Mouse (Mus musculus): ENCODE measurements around the gene Kmt2c.
"Not testable (repeated sequence)": the region's sequence is repeated elsewhere in the genome, so short reads cannot be mapped to it uniquely, and the experiment has no call there.

Kmt2c gene

DNA sequence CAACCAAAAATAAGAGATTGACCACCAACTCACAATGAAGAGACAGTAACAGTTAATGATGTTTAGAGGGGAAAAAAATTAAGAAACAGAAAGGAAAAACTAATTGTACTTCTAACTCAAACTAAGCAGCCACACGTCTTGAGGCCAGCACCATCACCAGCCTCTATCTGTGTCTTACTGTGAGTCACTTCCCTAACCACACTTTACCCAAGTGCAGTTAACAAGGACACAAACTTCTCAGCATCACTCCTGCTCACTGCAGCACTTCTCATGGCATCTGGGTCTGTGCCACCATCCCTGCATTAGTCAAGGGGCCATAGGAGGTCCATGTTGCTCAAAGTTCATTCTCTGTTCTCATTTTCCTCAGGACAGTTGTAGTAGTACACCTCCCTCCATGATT, 131.5 kb downstream of the Kmt2c start:
- no peak for DNase-seq

DNA sequence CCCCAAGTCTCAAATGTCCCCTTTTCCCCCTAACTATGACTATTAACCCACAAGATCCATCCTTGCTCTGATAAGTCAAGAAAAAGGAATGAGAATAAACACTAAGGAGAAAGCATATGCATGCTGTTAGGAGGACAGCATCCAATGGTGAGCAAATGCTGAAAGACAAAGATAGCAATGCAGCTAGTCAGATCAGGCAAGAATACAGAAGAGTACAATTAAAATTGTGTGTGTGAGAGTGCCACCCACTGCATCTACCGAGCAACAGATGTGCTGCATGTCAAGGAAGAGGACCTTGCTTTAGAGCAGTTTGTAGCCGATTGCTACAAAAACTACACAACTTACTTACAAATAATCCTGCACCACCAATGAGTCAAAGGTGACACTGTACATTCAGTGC, 145.1 kb downstream of the Kmt2c start:
- DNase-seq, result no peak

DNA sequence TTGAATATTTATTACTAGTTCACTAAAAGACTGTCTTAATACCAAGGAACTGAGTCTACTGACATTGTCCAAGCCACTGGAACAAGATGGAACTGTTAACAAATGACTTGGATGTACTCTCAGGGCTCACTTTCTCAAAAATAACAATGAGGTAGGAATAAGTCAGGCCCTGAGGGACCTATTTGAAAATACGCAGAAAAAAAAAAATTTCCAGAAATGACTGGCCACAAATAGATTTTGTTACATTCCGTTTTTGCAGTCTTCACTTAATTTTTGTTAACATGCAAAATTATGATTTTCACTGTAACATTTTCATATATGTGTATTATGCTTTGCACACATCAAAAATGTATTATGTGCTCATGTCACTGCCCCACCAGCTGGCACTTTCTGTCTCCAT, 167.3 kb downstream of the Kmt2c start:
- no peak for DNase-seq

DNA sequence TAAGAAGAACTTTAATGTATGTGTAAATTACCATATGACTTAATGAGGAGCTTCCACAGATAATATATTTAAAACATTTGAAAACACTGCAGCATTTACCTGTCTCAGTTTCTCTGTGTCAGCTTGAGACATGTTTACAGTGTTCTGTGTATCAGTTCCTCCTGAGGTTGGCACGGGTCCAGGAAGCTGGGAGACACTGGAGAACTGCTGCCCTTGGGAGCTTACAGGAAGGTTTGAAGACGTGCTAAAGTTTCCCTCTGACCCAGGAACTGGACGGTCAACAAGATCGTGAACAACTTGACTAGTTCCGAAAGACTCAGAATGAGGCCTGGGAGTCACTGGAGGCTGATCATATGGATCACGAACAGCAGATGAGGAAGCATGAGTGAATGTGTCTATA, 184.7 kb downstream of the Kmt2c start:
- peak in 1 of 2 experiments; percentile 9 for DNase-seq

DNA sequence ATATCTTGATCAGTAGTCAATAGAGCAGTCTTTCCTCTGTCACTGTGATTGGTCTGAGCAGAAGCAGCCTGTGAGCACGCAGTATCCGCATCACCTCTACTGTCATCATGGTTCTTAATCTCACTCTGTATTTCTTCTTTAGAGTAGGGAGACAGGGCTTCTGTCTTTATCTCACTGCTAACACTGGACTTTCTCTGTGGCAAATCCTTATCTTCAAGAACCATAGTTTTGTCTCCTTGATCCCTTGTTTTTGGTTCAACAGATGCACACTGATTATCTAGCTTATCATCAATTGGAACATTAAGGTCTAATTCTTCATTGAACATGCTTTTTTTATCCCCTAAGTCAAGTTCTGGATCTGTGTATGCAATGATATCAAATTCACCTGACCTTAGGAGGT, 188.4 kb downstream of the Kmt2c start:
- no peak for DNase-seq

DNA sequence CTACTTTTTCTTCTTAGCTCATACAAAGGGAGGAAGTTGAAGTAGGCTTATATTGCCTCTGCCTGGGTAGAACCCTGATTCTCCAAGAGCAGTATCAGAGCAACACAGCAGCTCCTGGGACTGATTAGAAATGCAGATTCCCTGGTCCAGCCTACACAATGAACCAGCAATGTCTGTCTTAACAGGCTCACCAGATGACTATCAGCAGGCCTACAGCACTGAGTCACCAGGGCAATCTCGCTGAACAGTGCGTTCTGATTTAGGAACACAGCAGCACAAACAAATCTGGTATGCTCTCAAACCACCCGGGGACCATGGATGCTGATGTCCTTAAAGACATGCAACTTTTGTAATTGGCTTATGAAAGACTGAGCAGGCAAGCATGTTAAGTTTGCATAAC, 201.8 kb downstream of the Kmt2c start:
- DNase-seq, result peak in 1 of 2 experiments; percentile 10

DNA sequence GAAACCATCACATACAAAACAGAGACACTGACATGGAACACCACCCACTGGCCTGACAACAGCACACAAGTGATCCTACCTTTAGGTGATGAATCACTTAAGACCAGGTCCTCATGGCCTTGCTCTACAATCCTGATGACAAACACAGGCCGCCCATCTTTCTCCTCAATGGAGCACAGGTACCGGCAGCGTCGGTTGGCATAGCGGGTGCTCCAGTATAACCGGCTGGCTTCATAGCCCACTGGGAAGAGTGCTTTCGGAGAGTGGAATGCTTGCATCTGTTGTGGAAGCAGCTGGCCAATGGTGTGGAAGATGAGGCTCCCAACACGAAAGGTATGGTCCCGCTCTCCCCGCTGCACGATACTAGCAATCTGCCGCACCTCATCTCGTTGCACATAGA, 214.6 kb downstream of the Kmt2c start:
- DNase-seq, result no peak

DNA sequence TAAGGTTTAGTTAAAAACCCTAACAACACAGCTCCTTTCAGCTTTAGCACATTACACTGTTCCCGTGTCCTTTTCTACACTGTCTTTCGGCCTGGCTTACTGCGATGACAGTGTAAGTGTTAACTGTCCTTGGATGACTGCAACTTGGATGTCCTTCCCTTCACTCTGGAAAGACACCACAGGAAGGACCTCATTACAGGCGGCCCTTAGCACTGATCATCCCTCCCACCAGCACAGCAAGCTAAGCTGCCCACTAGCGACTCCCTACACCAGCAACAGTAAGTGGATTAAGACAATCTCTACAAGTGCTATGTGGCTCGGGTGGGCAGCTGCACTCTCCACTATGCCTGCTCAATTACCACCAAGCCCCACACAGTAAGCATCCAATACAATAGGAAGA, 222.2 kb downstream of the Kmt2c start:
- no peak for DNase-seq

DNA sequence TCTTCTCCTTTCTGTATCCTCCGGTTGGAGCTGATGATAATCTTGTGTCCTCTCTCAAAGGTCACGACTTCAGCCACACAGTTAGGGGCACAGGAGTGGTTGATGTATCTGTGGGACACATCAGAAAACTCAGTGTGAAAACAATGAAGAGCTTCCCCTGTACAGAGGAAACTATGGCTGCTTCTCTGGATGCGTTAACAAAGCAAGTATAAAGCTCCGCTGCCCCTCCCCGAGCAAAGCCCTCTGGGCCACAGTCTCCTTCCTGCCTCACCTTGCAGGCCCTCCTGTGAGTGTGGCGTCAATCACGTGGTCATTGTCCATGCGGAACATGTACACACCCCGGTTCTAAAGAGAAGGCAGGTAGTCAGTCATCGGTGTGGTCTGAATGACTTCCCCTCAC, 223.0 kb downstream of the Kmt2c start:
- no peak for DNase-seq

DNA sequence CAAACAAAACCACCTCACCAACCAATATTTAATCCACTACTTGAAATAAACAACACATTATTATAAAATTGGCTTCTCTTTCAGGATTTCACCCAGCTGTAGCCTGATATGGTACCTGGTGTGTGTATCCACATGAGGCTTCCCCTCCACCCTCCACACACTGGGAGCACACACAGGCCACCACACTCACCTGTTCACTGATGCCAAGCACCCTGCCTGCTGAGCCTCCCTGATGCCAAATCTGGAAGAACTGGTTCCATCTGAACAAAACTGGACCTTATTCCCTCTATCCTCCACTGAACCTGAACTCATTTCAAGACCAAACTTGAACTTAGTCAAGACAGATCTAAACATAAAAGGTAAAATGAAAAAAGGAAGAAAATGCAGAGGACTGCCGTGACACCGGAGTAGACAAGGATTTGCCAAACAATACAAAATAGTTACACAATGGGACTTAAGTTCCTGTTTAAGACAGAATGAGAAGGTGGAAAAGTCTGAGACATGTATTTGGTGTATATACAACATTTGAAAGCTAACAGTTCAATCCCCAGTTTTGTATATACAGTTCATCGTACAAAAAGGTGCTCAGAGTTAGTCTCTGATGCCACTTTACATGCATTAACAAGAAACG, 230.2 kb downstream of the Kmt2c start:
- no peak for DNase-seq

DNA sequence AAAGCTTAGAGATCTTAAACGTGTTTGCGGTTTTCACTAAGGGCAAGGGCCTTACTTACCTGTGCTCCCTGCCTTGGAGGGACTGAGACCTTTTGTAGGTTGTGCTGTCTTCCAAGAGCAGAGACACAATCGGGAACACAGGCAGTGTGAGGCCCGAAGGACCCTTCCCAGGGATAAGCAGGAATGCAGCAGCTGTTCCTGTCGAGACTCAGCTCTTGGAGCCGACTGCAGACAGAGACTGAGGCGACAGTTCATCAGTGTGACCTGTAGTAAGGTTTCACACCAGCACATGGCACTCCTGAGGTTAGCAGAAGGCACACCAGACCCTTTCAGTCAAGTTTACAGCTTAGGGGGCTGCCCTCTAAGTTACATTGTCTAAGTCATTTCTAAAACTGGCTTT, 236.3 kb downstream of the Kmt2c start:
- no peak for DNase-seq

DNA sequence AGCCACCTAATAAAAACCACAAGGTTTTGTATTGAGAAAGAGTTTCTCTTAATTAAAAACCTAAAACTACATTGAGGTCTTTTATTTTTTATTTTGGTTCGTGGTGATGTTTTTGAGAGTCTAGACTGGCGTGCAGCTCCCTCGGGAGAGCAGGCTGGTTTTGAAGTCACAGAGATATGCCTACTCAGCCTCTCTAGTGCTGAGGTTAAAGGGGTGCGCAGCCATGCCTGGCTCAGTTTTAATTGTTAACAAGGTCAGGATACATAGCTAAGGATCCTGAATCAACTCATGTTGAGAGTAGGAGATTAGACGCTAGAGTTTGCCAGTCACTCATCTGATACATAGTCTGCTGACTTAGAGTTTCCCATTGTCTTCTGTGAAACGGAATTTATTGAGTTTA, 237.1 kb downstream of the Kmt2c start:
- DNase-seq, result no peak

DNA sequence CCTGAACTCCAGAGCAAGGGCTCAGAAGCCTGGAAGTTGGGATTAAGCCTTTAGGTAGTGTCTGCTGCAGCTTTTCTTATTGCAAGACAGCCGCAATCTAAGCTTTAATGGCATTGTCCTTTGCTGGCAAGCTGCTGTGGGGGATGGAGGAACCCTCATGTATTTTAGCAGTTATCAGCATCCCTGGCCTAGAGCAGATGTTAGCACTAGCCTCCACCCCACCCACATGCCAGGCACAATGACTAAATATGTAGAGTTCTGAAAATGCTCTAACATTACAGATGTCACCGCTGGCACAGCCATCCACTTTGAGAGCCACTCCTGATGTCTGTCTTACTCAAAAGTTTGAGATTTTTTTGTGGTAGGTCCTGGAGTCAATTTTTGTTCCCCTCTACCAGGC, 241.9 kb downstream of the Kmt2c start:
- no peak for DNase-seq

DNA sequence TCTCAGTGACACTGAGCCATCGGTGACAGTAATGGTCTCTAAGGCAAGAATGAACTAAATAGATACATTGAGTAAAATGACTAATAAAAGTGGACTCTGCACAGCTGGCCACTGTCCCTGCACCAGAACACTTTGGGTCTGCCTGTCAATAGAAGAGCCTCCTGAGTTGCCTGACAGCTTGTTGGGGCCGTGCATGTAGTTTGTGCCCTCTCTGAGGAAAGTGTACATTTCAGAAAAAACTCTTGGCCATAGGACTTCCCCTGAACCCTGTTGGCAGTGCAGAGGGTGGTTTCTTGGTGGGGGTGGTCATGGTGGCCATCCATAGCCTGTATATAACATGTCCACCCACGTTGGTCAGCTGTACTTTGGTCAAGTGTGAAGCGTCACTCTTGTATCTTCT, 244.1 kb downstream of the Kmt2c start:
- no peak for DNase-seq

DNA sequence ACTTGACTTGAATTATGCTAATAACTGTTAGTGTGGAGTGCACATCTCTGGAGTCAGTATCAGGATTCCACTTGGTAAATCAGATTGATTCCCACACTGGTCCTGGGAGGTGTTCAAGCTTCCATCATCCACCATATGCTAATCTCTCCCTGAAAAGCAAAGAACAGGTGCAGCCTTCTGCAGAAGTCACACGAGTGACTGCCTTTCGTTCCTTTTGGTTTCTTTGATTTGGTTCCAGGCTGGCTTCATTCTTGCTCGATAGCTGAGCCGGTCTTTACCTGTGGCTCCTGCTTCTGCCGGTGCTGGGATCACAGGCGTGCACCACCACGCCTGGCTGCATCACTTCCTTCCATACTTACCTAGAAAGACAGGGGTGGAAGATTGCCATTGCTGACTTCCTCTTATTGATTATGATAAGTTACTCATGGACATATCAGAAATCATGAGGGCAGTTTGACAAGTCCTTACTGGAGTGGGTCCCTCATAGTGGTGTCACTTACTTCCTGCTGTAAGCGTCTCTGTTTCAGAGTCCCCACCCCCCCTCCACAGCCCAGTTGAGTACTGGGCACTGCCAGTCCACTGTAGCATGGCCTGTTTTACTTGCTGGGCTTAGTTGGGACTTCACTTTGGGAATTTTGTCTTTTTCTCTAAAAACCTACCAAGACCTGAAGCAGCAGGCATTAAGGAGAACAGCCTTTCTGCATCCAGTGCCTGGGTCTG, 245.6 kb downstream of the Kmt2c start:
- no peak for DNase-seq

DNA sequence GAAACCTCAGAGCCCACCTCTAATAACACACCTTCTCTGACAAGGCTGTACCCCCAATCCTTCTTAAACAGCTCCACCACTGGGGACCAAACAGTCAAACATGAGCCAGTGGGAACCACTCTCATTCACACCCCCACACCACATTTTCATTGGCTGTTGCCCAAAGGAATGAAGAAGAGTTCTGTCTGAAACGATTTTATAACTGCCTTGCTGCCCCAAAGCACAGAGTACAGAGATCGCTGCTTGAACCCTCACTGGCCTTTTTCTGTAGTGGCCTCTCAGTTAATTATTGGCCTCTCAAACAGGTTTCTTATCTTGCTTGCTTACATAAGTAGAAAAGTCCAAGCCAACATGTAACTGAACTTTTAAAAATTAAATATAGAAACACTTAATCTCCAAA, 246.2 kb downstream of the Kmt2c start:
- no peak for DNase-seq

DNA sequence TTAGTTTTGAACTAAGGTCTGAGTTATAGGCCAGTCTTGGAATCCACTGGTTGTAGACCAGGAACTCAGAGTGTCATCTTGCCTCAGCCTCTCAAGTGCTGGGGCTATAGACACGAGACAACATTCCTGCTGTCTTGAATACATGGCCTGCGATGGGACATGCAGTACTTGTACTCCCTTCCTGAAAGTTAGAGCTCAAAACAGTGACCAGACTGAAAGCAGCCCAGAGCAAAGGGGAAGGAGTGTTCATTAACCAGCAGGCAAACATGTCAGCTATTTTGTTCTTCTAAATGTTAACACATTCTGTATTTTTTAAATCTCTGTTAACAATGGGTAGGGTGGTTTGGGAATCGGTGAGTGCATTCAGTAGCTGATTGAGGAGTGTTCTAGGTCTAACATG, 251.5 kb downstream of the Kmt2c start:
- DNase-seq, result no peak

DNA sequence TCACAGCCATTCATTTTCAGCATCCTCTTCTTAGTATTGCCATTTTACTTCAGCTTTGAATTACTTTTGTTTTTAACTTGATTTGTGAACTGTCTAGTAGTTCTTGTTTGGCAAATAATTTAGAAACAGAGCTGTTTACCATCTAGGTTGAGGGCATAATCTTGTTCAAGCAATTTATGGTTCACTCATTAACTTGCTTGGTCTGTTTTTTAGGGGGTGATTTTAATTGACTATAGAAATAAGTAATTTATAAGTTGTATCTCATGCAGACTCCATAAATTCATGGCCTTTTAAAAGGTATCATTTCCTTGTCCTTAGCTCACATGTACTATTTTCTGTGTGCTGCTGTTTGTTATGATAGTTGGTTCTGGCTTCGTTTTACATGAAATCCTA, 252.1 kb downstream of the Kmt2c start:
- no peak for DNase-seq

DNA sequence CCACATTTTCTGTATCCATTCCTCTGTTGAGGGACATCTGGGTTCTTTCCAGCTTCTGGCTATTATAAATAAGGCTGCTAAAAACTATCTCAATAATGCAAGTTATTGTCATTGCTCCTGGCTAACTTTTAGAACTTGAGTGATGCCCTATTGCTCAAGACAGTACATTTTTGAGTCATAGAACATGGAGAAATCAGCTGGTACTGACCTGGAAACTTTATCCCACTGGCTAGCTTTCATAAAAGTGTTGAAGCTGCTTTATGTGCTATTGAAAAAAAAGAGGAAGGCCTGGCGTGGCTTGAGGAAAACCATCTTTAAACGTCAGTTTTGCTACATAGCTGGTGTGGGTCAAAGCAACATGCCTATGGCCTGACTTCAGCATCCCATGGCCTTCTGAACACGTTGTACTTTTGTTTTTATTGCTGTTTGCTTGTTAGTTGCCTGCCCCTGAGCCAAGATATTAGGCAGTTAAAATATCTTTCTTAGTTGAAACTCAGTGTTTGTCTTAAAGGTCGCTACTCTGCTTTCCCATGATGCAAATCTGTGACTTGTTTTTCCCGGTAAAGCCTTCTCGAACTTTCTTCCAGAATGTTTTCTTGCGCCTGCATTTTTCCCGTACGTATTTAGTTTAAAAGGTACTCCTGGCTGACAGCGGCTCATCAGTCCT, 252.6 kb downstream of the Kmt2c start:
- DNase-seq, result no peak

DNA sequence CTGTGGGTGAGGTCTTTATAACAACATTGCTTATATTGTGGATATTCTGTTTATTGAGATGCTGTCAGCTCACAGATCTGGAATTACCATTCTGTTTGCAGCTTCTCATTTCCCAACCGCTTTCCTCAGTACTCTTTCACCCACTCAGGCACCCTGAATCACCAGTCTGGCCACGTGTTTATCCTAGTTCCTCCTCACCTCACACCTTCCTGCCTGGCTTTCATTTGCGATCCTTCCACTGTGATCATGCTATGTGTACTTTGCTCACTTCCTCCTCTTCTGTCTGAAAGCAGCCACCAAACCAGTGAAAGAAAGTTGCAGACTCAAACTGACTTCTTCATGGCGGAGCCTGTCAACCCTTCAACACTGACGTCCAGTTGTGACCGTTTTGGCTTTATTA, 255.5 kb downstream of the Kmt2c start:
- DNase-seq, result peak; percentile 13 to 15

DNA sequence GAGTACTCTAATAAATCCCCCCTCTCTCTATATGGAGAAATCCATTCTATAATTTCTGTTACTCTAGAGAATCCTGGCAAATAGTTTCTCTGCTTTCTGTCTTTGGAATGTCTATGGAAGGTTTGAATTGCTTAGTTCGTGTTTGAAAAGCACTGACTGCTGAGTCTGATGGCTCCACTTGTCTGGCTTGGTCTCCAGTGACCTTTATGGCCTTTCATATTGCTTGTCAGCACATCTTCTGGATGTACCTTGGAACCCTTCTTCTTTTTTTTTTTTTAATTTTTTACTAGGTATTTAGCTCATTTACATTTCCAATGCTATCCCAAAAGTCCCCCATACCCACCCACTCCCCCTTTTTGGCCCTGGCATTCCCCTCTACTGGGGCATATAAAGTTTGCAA, 274.2 kb downstream of the Kmt2c start:
- DNase-seq, result not testable (repeated sequence)

DNA sequence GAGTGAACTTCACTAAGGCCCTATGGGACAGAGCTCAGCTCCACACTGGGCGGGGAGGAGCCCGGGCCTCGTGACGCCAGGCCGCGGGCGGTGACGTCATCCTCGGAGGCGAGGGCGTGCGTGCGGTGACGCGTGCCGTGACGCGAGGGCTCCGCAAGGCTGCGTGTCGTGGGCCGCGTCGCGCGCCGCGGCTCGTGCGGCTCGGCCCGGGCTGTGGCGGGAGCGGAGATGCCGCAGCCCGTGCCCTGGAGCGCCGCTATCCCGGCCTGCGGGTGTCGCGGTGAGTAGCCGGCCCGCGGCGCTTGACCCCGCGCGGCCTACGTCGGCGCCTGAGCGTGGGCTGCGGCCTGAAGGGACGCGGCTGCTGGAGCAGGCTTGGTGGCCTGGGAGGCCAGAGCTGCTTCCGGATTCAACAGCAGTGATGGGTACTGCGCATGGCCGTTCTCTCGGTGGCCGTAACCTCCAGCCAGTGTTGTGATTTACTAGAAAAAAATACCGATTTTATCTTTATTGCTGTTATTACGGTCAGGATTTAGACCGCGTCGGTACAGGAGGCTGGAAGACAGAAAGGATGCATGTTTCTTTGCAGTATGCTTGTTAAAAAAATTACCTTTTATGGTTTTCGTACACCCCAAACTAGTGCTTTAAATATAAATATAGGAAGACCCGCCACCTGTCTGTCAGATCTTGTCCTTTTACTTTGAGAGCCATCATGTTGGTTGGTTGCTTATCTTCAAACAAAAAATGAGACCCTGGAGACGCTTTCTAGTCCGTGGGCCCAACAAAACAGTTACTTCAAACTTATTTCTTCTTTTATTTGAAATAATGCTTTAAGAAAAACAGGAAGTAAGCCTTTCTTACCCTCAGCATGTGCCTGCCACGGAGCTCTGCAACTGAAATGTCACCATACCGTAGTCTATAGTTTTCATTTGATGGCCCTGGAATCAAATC, 275.6 kb downstream of the Kmt2c start, which contains the start of gene E130116L18Rik:
TSS of gene E130116L18Rik (minus strand) at position 402 of the 951 bp plus-strand sequence.
- DNase-seq, result peak; percentile 85 to 89
